Mouse (Mus musculus): Measurements from ENCODE around the gene Tmem201.

Tmem201 gene

GRCm38 (mm10) chr4:149749003-149749662 lies 11.3 kb upstream of the Tmem201 start:
- in situ Hi-C loops (cut with MboI, MseI) = no loop called here

- in situ Hi-C loops (cut with MboI, MseI) = no loop called here
These were observed 6.3 kb upstream of the Tmem201 start for GRCm38 (mm10) chr4:149744119-149744518.

- in situ Hi-C loops (cut with MboI, MseI) = no loop called here
These were observed 4.2 kb upstream of the Tmem201 start for GRCm38 (mm10) chr4:149742011-149742530.

GRCm38 (mm10) chr4:149740301-149740700 lies 2.5 kb upstream of the Tmem201 start:
- in situ Hi-C loops (cut with MboI, MseI) = no loop called here

GRCm38 (mm10) chr4:149739478-149739877 lies 1.6 kb upstream of the Tmem201 start:
- in situ Hi-C loops (cut with MboI, MseI) = no loop called here

- in situ Hi-C loops (cut with MboI, MseI) = no loop called here
These were observed 1.3 kb downstream of the Tmem201 start for GRCm38 (mm10) chr4:149736581-149736980.

- in situ Hi-C loops (cut with MboI, MseI) = no loop called here
These were observed 2.1 kb downstream of the Tmem201 start for GRCm38 (mm10) chr4:149735624-149736250.

- in situ Hi-C loops (cut with MboI, MseI) = no loop called here
These were observed 2.9 kb downstream of the Tmem201 start for GRCm38 (mm10) chr4:149734730-149735475.

- in situ Hi-C loops (cut with MboI, MseI) = no loop called here
These were observed 3.6 kb downstream of the Tmem201 start for GRCm38 (mm10) chr4:149734246-149734645.

GRCm38 (mm10) chr4:149733748-149734147 lies 4.1 kb downstream of the Tmem201 start:
- in situ Hi-C loops (cut with MboI, MseI) = no loop called here

- in situ Hi-C loops (cut with MboI, MseI) = no loop called here
These were observed 5.0 kb downstream of the Tmem201 start for GRCm38 (mm10) chr4:149732800-149733199.

- in situ Hi-C loops (cut with MboI, MseI) = no loop called here
These were observed 5.5 kb downstream of the Tmem201 start for GRCm38 (mm10) chr4:149732313-149732712.

GRCm38 (mm10) chr4:149730827-149731226 lies 7.0 kb downstream of the Tmem201 start:
- in situ Hi-C loops (cut with MboI, MseI) = no loop called here

- in situ Hi-C loops (cut with MboI, MseI) = no loop called here
These were observed 9.0 kb downstream of the Tmem201 start for GRCm38 (mm10) chr4:149728810-149729209.

- in situ Hi-C loops (cut with MboI, MseI) = no loop called here
These were observed 10.2 kb downstream of the Tmem201 start for GRCm38 (mm10) chr4:149727636-149728035.

GRCm38 (mm10) chr4:149725661-149726350 lies 12.0 kb downstream of the Tmem201 start:
- in situ Hi-C loops (cut with MboI, MseI) = no loop called here

GRCm38 (mm10) chr4:149724916-149725470 lies 12.9 kb downstream of the Tmem201 start:
- in situ Hi-C loops (cut with MboI, MseI) = no loop called here

- in situ Hi-C loops (cut with MboI, MseI) = no loop called here
These were observed 13.8 kb downstream of the Tmem201 start for GRCm38 (mm10) chr4:149723855-149724731.

GRCm38 (mm10) chr4:149723021-149723390 lies 14.8 kb downstream of the Tmem201 start:
- in situ Hi-C loops (cut with MboI, MseI) = no loop called here
